Mouse (Mus musculus) heart, postnatal 10 days (tissue): ENCODE measurements around the gene Tlr6. TPM values are rescaled to one million over a fixed set of nuclear protein-coding genes. Genes with fewer than 3 reads are reported as not detected.

Experiments used
- DNase-seq, 2 experiments: peaks; one replicate each; pipeline ENCODE4 v3.0.0; 2021
- intact Hi-C: fragments of 180-260 bp; cut with DNase I; formaldehyde crosslinking; loops from one replicate; pipeline ENCODE4 v1.15.1; 2025
- microRNA-seq, 2 experiments: library from miRNA; unstranded; fragments of <30 nt; microRNA quantifications; one replicate each; pipeline ENCODE4 v1.2.0; 2022
- total RNA-seq, 2 experiments: library from RNA; stranded (reverse); gene quantifications; 2 replicates each; pipeline ENCODE4 v1.2.3; 2021

The Tlr6 gene
- total RNA-seq, 2 experiments from 2014 or later: 1.2 to 2.0 TPM

- intact Hi-C loops: no loop called here
- no peak for DNase-seq
Observed at GRCm38 (mm10) chr5:64951486-64951885, 8.4 kb downstream of the Tlr6 start.

DNA sequence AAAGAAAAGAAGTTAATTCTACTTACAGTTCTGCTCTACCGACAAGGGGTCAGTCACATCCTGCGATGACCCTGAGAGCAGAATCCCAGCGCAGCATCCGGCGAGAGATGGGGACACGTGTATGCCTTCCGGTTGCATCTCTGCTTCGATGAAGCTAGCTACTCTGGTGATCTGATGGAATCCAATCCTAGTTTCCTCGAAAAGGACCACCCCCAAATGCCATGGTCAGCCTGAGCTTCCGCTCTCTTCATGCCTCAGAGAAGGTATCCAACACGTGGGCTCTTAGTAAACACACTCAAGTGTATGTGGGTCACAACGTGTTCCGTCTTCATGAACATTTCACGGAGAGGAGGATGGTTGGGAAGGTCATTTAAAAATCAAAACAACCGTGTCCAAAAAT is 27.1 kb downstream of the Tlr6 start:
- intact Hi-C loops: loop anchor here (1.0 kb wide), 1 partner anchor 48 kb away; no protein-coding TSS in a partner anchor
- DNase-seq: no peak

DNA sequence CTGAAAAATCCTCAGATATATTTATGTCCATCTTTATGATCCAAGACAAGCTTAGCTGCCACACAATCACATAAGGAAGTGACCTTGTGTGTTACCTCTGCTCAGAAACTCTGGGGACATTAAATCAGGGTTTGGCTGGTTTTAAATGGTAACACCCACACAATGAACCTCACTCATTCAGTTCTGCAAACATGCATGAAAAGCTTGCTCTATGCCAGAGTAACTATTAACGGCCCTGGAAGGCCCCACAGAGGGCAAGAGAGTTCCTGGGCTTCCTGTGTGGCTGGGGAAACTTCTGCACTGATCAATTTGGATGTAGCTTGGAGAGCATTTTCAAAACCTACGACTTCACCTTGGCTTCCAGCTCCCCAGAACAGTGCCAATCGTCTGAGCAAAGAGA is 27.7 kb downstream of the Tlr6 start:
- no peak for DNase-seq
- intact Hi-C loops: no loop called here

DNA sequence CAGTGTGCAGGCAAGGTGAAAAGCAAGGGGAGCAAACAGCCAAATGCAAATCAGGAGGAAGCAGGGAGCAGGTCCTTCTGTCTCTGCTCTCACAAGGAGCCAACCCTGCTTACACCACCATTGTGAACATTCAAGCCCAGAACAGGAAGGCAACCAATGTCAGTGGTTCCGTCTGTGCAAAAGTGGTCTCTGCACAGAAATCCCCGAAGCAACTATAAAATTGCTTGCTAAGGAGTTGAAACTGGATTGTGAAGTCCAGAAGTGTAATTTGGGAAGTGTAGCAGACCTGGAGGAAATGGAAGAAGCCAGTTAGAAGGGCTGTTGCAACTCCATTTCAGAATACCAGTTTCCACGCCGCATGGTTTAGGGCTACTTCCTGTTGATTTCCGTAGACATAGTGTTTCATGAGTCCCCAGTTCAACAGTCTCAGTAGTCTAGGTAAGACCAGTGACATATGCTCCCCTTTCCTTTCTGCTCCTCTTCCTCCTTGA is 37.0 kb downstream of the Tlr6 start:
- intact Hi-C loops: no loop called here

DNA sequence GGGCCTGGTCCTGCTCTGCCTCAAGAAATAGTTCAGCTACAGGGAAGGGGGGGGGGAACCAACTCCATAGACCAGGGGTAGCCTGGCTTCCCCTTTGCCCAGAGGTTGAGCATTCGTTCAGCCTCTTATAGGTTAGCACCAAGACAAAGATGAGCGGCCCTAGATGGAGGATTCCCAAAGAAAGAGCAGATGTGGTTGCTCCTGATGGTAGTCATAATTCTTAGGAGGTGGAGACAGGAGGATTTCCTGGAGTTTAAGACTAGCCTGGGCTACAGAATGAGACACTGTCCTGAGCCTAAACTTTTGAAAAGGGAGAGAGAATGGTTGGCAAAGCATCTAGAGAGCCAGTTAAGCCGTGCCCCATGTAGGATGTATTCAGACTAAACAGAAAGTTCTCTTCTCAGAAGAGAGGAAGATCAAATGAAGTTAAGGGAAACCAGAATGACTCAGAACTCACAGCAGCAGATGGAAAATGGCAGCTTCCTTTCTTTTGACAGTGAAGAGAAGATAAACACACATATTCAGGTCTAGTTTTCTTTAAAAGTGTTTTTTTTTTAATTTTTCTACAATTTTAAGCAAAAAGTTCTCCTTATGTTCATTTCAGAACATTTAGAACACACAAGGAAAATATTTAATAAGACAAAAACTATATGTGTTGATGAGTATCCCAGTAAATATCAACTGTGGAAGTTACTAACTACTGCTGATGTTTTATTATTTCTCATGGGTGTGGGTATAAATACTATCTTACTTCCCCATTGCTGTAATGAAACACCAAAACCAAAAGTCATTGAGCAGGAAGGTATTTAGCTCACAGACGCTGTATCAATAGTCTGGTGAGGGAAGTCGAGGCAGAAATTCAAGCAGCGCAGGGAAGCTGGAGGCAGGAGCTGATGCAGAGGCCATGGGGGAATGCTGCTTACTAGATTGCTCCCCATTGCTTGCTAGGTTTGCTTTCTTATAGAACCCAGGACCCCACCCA is 41.0 kb downstream of the Tlr6 start:
- no peak for DNase-seq
- intact Hi-C loops: no loop called here

More for the DNA sequence above, 37.0 kb downstream of the Tlr6 start:
- no peak for DNase-seq

GRCm38 (mm10) chr5:64917721-64918120 is 42.2 kb downstream of the Tlr6 start:
- no peak for DNase-seq
- intact Hi-C loops: no loop called here

- intact Hi-C loops: no loop called here
- DNase-seq: no peak
Observed at GRCm38 (mm10) chr5:64917161-64917560, 42.7 kb downstream of the Tlr6 start.

DNA sequence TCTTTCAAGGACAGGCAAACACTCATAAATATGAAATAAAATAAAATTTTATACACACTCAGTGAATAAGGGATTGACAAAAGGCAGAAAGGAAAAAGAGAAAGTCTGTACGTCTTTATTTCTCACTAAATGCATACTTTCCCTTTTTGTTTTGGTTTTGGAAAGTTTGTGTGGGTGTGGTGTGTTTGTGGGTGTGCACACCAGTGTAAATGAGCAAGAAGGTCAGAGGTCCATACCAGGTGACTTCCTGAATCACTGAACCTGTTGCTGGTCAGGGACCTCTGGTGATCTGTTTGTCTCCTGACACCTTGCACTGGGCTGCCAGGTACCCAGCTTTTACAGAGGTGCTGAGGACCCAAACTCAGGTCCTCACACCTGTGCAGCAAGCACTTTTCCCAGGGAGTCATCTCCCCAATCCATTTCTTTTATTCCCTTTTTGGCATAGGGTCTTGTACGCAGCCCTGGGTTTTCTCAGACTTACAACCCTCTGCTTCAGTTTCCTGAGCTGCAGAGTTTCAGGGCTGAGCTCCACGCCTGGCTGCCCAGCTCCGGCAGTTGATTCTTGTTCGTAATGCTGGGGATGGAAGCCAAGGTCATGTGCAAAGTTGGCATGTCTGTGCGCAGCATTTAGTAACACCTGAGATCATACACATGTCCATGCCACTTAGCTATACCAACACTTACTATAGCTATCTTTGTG is 51.2 kb downstream of the Tlr6 start:
- intact Hi-C loops: no loop called here
- no peak for DNase-seq

- DNase-seq: no peak
- intact Hi-C loops: no loop called here
Observed at GRCm38 (mm10) chr5:64907906-64908305, 52.0 kb downstream of the Tlr6 start.

- intact Hi-C loops: no loop called here
- no peak for DNase-seq
Observed at GRCm38 (mm10) chr5:64905516-64906271, 54.2 kb downstream of the Tlr6 start.

Small RNA genes lying within 50 kb of the gene (microRNA-seq; reads per million reads assigned to microRNA genes)
- gene Mir574: 322 to 627 reads per million in 2 experiments

Other genes starting within 250 kb of the Tlr6 start
- gene Klf3, start 156.7 kb downstream of the Tlr6 start, total RNA-seq: 10 to 100 TPM; 78.9 to 81.0 TPM
- under 1 TPM; 0.34 to 0.67 TPM for gene Tlr1, start 26.5 kb downstream of the Tlr6 start, total RNA-seq
- 10 to 100 TPM; 28.2 to 39.4 TPM for gene Fam114a1, start 10.0 kb upstream of the Tlr6 start, total RNA-seq
- under 1 TPM in 1 of 2 experiments, not detected in 1; 0.29 TPM for gene Tmem156, start 132.0 kb upstream of the Tlr6 start, total RNA-seq
- 10 to 100 TPM; 20.8 to 21.1 TPM for gene Klhl5, start 147.4 kb upstream of the Tlr6 start, total RNA-seq
- 1 to 10 TPM; 2.6 to 3.0 TPM for gene Wdr19, start 239.6 kb upstream of the Tlr6 start, total RNA-seq